Mouse (Mus musculus): Measurements from ENCODE around the gene 9130008F23Rik.

DNA sequence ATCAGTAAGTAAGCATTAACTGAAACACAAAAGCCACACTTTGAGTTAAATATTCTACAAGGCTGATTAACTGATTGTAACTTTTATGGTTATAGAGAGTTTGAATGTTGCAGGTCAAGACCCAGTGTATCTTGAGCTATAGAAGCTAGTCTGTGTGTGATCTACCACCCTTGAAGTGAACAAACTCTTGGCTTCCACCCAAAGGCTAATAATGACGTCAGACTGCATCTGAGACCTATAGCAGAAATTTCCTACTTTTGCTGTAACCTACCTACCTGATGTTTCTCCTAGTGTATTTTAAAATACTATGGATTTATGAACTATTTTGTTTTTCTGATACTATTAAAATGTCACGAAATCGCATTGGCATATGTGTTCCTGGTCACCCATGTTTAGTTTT, 5.7 kb downstream of the 9130008F23Rik start:
- TF ChIP-seq CTCF (IDR thresholded peaks at IDR 0.05; ENCODE audit: low read depth, low read length) (no peak), POLR2A (IDR thresholded peaks at IDR 0.05; ENCODE audit: extremely low read depth, insufficient read depth, low read length) (no peak)
